Mouse (Mus musculus): ENCODE measurements around the gene Olfr1106. TPM values are rescaled to one million over a fixed set of nuclear protein-coding genes. Genes with fewer than 3 reads are reported as not detected.

Olfr1106 gene
- polyA plus RNA-seq (2015; fragmentation: Nextera tagmentation; extraction: Ambion mirVana) = not detected in 2 replicates

DNA sequence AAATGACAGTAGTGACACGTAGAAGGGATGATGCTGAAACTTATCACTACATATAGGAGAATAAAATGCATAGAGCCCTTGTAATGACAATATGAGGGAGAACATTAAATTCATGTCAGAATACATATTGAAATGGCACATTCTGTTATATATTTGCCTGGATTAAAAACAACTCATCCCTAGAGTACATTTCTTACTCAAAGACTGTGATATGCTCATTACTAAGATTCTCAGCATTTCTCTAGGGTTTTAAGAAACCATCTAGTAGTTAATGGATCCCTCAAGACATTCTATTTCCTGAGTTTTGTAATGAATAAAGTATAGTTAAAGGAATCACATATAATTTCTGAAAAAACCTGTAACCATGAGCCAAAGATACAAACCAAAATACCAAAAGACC is at the start of gene Olfr1106:
Gene Olfr1106, minus strand, starts transcription at position 101 of the 400 bp plus-strand sequence.
- WGBS = 58% methylated on average over 1 of the region's 1 CpGs
- Histone ChIP-seq H3K4me1 (ENCODE audit: control insufficient read depth, insufficient read depth, low read length) (no peaks in the 10 kb centered on the region), H3K27me3 (ENCODE audit: control insufficient read depth, insufficient read depth, low read length) (no peaks in the 10 kb centered on the region), H3K9me3 (replicated peaks; ENCODE audit: control insufficient read depth, low read length) (no peaks in the 10 kb centered on the region), H3K36me3 (ENCODE audit: control insufficient read depth, insufficient read depth) (no peaks in the 10 kb centered on the region), H3K27ac (ENCODE audit: low read length) (no peak within 1 kb of the TSS), H3K9ac (ENCODE audit: low read length) (no peak within 1 kb of the TSS), H3K4me3 (ENCODE audit: low read length) (no peak within 1 kb of the TSS), H3K4me2 (ENCODE audit: low read depth, low read length) (no peak within 1 kb of the TSS)
- ATAC-seq (replicated peaks; ENCODE audit: extremely low read depth, insufficient read depth, low FRiP score) = no peak

DNA sequence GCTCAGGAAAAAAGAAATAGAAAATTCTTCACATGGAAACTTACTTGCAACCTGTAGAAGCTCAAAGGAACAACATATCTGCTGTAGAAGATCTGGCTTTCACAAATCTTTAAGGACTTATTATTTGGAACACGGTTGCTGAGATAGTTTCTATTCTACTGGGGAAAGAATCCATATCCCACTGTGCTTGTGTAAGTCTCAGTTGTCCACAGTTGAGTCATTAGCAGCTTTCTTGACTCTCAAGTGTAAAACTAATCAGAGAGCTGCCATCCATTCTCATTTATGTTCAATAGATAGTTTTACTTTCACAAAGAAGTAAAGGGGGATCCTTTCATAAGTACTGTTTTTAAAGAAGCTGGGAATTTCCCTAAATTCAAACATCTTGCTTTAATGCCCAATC is 43.8 kb upstream of the Olfr1106 start, which contains the start of gene Olfr1109:
Gene Olfr1109, minus strand, starts transcription at position 101 of the 400 bp plus-strand sequence.
- H3K9ac ChIP-seq (ENCODE audit: low read length) = no peak within 1 kb of the TSS
- 70% methylated on average over 1 of the region's 1 CpGs for WGBS
- no peak within 1 kb of the TSS for H3K4me2 ChIP-seq (ENCODE audit: low read depth, low read length)
- no peak within 1 kb of the TSS for H3K4me3 ChIP-seq (ENCODE audit: low read length)
- no peaks in the 10 kb centered on the region for H3K4me1 ChIP-seq (ENCODE audit: control insufficient read depth, insufficient read depth, low read length)
- no peak within 1 kb of the TSS for H3K27ac ChIP-seq (ENCODE audit: low read length)
- H3K9me3 ChIP-seq (replicated peaks; ENCODE audit: control insufficient read depth, low read length) = no peaks in the 10 kb centered on the region
- H3K36me3 ChIP-seq (ENCODE audit: control insufficient read depth, insufficient read depth) = no peaks in the 10 kb centered on the region
- H3K27me3 ChIP-seq (ENCODE audit: control insufficient read depth, insufficient read depth, low read length) = no peaks in the 10 kb centered on the region
- no peak for ATAC-seq (replicated peaks; ENCODE audit: extremely low read depth, insufficient read depth, low FRiP score)

DNA sequence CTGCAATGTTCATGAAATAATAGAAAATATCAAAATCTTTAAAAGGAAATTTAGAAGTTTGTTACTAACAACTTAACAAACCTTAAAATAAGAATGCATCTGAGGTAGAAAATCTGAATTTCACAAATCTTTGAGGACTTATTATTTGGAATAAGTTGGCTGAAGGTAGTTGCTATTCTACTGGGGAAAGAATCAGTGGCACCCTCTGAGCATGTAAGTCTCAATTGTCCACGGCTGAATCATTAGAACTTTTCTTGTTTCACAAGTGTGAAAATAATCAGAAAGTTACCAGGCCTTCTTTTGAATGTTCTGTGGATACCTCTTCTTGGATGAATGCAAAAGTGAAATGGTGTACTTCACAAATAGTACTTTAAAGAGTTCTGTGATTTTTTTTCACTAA is 23.6 kb upstream of the Olfr1106 start, which contains the start of gene Olfr1107:
Gene Olfr1107, minus strand, starts transcription at position 101 of the 400 bp plus-strand sequence.
- Histone ChIP-seq H3K27ac (ENCODE audit: low read length) (no peak within 1 kb of the TSS), H3K36me3 (ENCODE audit: control insufficient read depth, insufficient read depth) (no peaks in the 10 kb centered on the region), H3K9ac (ENCODE audit: low read length) (no peak within 1 kb of the TSS), H3K4me2 (ENCODE audit: low read depth, low read length) (no peak within 1 kb of the TSS), H3K9me3 (replicated peaks; ENCODE audit: control insufficient read depth, low read length) (no peaks in the 10 kb centered on the region), H3K4me3 (ENCODE audit: low read length) (no peak within 1 kb of the TSS), H3K4me1 (ENCODE audit: control insufficient read depth, insufficient read depth, low read length) (no peaks in the 10 kb centered on the region), H3K27me3 (ENCODE audit: control insufficient read depth, insufficient read depth, low read length) (no peaks in the 10 kb centered on the region)
- no peak for ATAC-seq (replicated peaks; ENCODE audit: extremely low read depth, insufficient read depth, low FRiP score)
- WGBS = 79% methylated on average over 1 of the region's 1 CpGs

DNA sequence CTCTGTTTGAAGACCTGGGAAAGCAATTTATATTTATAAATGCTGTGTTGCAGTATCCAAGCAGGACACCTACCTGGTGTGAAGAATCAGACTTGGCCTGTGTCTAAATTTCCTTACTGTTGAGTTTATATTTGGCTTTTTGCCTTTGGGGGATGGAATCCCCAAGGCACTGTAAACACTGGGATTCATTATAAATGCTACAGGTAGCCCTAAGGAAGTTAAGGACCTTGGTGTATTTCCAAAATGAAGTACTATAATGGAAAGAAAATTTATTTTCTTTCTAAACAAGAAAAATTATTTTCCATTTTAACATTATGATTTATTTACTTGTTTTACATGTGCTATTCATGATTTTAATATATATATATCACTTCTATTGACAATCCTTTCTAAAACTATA is 15.6 kb downstream of the Olfr1106 start, which contains the start of gene Olfr1105:
Gene Olfr1105, minus strand, starts transcription at position 101 of the 400 bp plus-strand sequence.
- H3K27ac ChIP-seq (ENCODE audit: low read length) = no peak within 1 kb of the TSS
- no peaks in the 10 kb centered on the region for H3K9me3 ChIP-seq (replicated peaks; ENCODE audit: control insufficient read depth, low read length)
- H3K36me3 ChIP-seq (ENCODE audit: control insufficient read depth, insufficient read depth) = no peaks in the 10 kb centered on the region
- H3K9ac ChIP-seq (ENCODE audit: low read length) = no peak within 1 kb of the TSS
- H3K4me3 ChIP-seq (ENCODE audit: low read length) = no peak within 1 kb of the TSS
- no peaks in the 10 kb centered on the region for H3K4me1 ChIP-seq (ENCODE audit: control insufficient read depth, insufficient read depth, low read length)
- H3K27me3 ChIP-seq (ENCODE audit: control insufficient read depth, insufficient read depth, low read length) = no peaks in the 10 kb centered on the region
- no peak within 1 kb of the TSS for H3K4me2 ChIP-seq (ENCODE audit: low read depth, low read length)
- no peak for ATAC-seq (replicated peaks; ENCODE audit: extremely low read depth, insufficient read depth, low FRiP score)

DNA sequence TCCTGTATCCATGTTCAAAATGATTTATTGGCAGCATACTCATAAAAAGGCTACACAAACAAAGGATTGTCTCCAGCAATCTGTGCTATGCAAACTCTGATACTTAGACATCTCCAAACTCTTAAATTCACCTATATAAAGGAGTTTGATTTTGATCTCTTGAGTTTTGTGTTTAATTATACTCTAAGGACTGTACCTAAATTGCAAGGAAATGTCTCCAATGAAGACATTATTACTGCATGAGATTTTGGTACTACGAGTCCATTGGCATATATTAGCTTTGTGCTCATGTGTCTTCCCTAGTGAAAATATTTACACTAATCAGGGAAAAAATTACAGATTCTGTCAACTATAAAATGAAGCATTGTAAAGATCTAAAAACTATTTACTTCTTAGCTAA is 25.1 kb downstream of the Olfr1106 start, which contains the start of gene Olfr1104:
Gene Olfr1104, minus strand, starts transcription at position 101 of the 400 bp plus-strand sequence.
- Histone ChIP-seq H3K4me1 (ENCODE audit: control insufficient read depth, insufficient read depth, low read length) (no peaks in the 10 kb centered on the region), H3K9me3 (replicated peaks; ENCODE audit: control insufficient read depth, low read length) (no peaks in the 10 kb centered on the region), H3K27me3 (ENCODE audit: control insufficient read depth, insufficient read depth, low read length) (no peaks in the 10 kb centered on the region), H3K9ac (ENCODE audit: low read length) (no peak within 1 kb of the TSS), H3K4me3 (ENCODE audit: low read length) (no peak within 1 kb of the TSS), H3K27ac (ENCODE audit: low read length) (no peak within 1 kb of the TSS), H3K36me3 (ENCODE audit: control insufficient read depth, insufficient read depth) (no peaks in the 10 kb centered on the region), H3K4me2 (ENCODE audit: low read depth, low read length) (no peak within 1 kb of the TSS)
- WGBS = 76% methylated on average over 1 of the region's 1 CpGs
- ATAC-seq (replicated peaks; ENCODE audit: extremely low read depth, insufficient read depth, low FRiP score) = no peak

DNA sequence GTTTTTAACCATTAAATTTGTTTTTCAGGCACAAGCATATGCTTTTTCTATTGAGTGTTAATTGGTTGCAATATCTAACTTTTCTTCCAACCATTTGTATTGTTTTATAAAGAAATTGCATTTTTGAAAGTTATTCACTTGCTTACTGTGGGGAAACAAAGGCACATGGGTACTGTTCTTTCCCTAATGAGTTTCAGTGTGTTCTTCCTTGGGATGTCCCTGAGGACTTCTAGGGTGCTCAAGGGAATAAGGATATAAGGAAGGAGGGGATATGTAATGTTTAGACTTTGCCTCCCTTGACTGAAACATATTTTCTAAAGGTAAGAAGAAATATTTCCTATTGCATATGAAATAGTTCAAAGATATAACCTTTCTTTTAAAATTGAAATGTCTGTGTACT is 54.0 kb downstream of the Olfr1106 start, which contains the start of gene Olfr1102:
Gene Olfr1102, plus strand, starts transcription at position 301 of the 400 bp plus-strand sequence.
- no peak within 1 kb of the TSS for H3K9ac ChIP-seq (ENCODE audit: low read length)
- H3K4me1 ChIP-seq (ENCODE audit: control insufficient read depth, insufficient read depth, low read length) = no peaks in the 10 kb centered on the region
- no peaks in the 10 kb centered on the region for H3K36me3 ChIP-seq (ENCODE audit: control insufficient read depth, insufficient read depth)
- H3K27me3 ChIP-seq (ENCODE audit: control insufficient read depth, insufficient read depth, low read length) = no peaks in the 10 kb centered on the region
- no peak within 1 kb of the TSS for H3K4me2 ChIP-seq (ENCODE audit: low read depth, low read length)
- ATAC-seq (replicated peaks; ENCODE audit: extremely low read depth, insufficient read depth, low FRiP score) = no peak
- no peak within 1 kb of the TSS for H3K4me3 ChIP-seq (ENCODE audit: low read length)
- H3K9me3 ChIP-seq (replicated peaks; ENCODE audit: control insufficient read depth, low read length) = no peaks in the 10 kb centered on the region
- H3K27ac ChIP-seq (ENCODE audit: low read length) = no peak within 1 kb of the TSS

Other genes starting within 250 kb of the Olfr1106 start
- not detected in 2 replicates for gene Olfr141, start 242.3 kb downstream of the Olfr1106 start, polyA plus RNA-seq (2015; fragmentation: Nextera tagmentation; extraction: Ambion mirVana)
- not detected in 2 replicates for gene Olfr1094, start 227.6 kb downstream of the Olfr1106 start, polyA plus RNA-seq (2015; fragmentation: Nextera tagmentation; extraction: Ambion mirVana)
- gene Olfr1095, start 200.6 kb downstream of the Olfr1106 start, polyA plus RNA-seq (2015; fragmentation: Nextera tagmentation; extraction: Ambion mirVana) = not detected in 2 replicates
- gene Gm13723, start 177.5 kb downstream of the Olfr1106 start, polyA plus RNA-seq (2015; fragmentation: Nextera tagmentation; extraction: Ambion mirVana) = not detected in 2 replicates
- not detected in 2 replicates for gene Olfr1097, start 160.1 kb downstream of the Olfr1106 start, polyA plus RNA-seq (2015; fragmentation: Nextera tagmentation; extraction: Ambion mirVana)
- gene Olfr1098, start 127.7 kb downstream of the Olfr1106 start, polyA plus RNA-seq (2015; fragmentation: Nextera tagmentation; extraction: Ambion mirVana) = not detected in 2 replicates
- not detected in 2 replicates for gene Olfr1099, start 91.6 kb downstream of the Olfr1106 start, polyA plus RNA-seq (2015; fragmentation: Nextera tagmentation; extraction: Ambion mirVana)
- not detected in 2 replicates for gene Olfr1100, start 72.3 kb downstream of the Olfr1106 start, polyA plus RNA-seq (2015; fragmentation: Nextera tagmentation; extraction: Ambion mirVana)
- not detected in 2 replicates for gene Olfr1101, start 61.1 kb downstream of the Olfr1106 start, polyA plus RNA-seq (2015; fragmentation: Nextera tagmentation; extraction: Ambion mirVana)
- gene Olfr1102, start 53.9 kb downstream of the Olfr1106 start, polyA plus RNA-seq (2015; fragmentation: Nextera tagmentation; extraction: Ambion mirVana) = not detected in 2 replicates
- not detected in 2 replicates for gene Olfr1104, start 25.2 kb downstream of the Olfr1106 start, polyA plus RNA-seq (2015; fragmentation: Nextera tagmentation; extraction: Ambion mirVana)
- gene Olfr1105, start 15.7 kb downstream of the Olfr1106 start, polyA plus RNA-seq (2015; fragmentation: Nextera tagmentation; extraction: Ambion mirVana) = not detected in 2 replicates
- gene Olfr1107, start 23.5 kb upstream of the Olfr1106 start, polyA plus RNA-seq (2015; fragmentation: Nextera tagmentation; extraction: Ambion mirVana) = not detected in 2 replicates
- gene Olfr1109, start 43.7 kb upstream of the Olfr1106 start, polyA plus RNA-seq (2015; fragmentation: Nextera tagmentation; extraction: Ambion mirVana) = not detected in 2 replicates
- not detected in 2 replicates for gene Olfr259, start 62.3 kb upstream of the Olfr1106 start, polyA plus RNA-seq (2015; fragmentation: Nextera tagmentation; extraction: Ambion mirVana)
- gene Olfr1110, start 88.0 kb upstream of the Olfr1106 start, polyA plus RNA-seq (2015; fragmentation: Nextera tagmentation; extraction: Ambion mirVana) = not detected in 2 replicates
- not detected in 2 replicates for gene Olfr1111, start 100.4 kb upstream of the Olfr1106 start, polyA plus RNA-seq (2015; fragmentation: Nextera tagmentation; extraction: Ambion mirVana)
- gene Olfr1112, start 135.5 kb upstream of the Olfr1106 start, polyA plus RNA-seq (2015; fragmentation: Nextera tagmentation; extraction: Ambion mirVana) = not detected in 2 replicates
- gene Olfr1113, start 156.7 kb upstream of the Olfr1106 start, polyA plus RNA-seq (2015; fragmentation: Nextera tagmentation; extraction: Ambion mirVana) = not detected in 2 replicates
- not detected in 2 replicates for gene Olfr1115, start 195.7 kb upstream of the Olfr1106 start, polyA plus RNA-seq (2015; fragmentation: Nextera tagmentation; extraction: Ambion mirVana)
- not detected in 2 replicates for gene Olfr1116, start 215.3 kb upstream of the Olfr1106 start, polyA plus RNA-seq (2015; fragmentation: Nextera tagmentation; extraction: Ambion mirVana)